Mouse (Mus musculus) Patski (cell line): ENCODE results near the gene Sash1. TPM values are rescaled to one million over a fixed set of nuclear protein-coding genes. Genes with fewer than 3 reads are reported as not detected.
A peak's percentile ranks its signal among the peaks of the same experiment; 100 is the strongest.
"Not testable (repeated sequence)": the region's sequence is repeated elsewhere in the genome, so short reads cannot be mapped to it uniquely, and the experiment has no call there.

ENCODE experiments used
- ATAC-seq: fragments of 100-300 bp; one replicate; pipeline ENCODE4 v1.8.0; 2021
- CTCF ChIA-PET: fragments of 350-600 bp; sonication (Branson Sonifier 250); formaldehyde crosslinking; loops from one replicate; lab custom pipeline; 2022; ENCODE audit warnings: inconsistent platforms; lab: Charles Lee
- POLR2A ChIA-PET: fragments of 350-600 bp; sonication (Branson Sonifier 250); formaldehyde crosslinking; loops from one replicate; lab custom pipeline; 2022; ENCODE audit warnings: antibody characterized with exemption, inconsistent platforms; lab: Charles Lee
- DNase-seq: peaks from one replicate; pipeline ENCODE4 v3.0.0-alpha.2; 2011; ENCODE audit warnings: low read depth, low spot score
- H3K27me3 ChIP-seq: fragments of 371-371 bp; one replicate; pipeline ENCODE4 v1.5.1; 2021
- CTCF ChIP-seq: fragments of 100-300 bp; IDR thresholded peaks from one replicate; pipeline ENCODE4 v1.5.1; 2021
- in situ Hi-C: fragments of 300-500 bp; cut with MboI; formaldehyde crosslinking; loops from 3 replicates; pipeline ENCODE4 v1.11.1; 2018; ENCODE audit warnings: low pct_unique_long_range_greater_than_20kb, mixed read lengths
- polyA plus RNA-seq: library from polyadenylated mRNA; unstranded; gene quantifications from one replicate; pipeline ENCODE4 v1.2.3, GENCODE M21; 2021

The Sash1 gene
- polyA plus RNA-seq, 1 experiment from 2014 or later = 86.3 TPM

GRCm38 (mm10) chr10:8715679-8716284 lies 170.1 kb downstream of the Sash1 start:
- POLR2A ChIA-PET = no interaction called here
- CTCF ChIA-PET = interaction anchor here (0.6 to 3.3 kb wide), 11 partner anchors 8 to 472 kb away, joined by 3 to 13 read pairs (median 4); no protein-coding TSS in a partner anchor
- DNase-seq (peak; percentile 12), ATAC-seq (peak; percentile 82)
- H3K27me3 ChIP-seq = no peaks in the 10 kb centered on the region
- in situ Hi-C loops = loop anchor here (5.0 to 10.0 kb wide), 5 partner anchors 33 to 831 kb away; no protein-coding TSS in a partner anchor
- TF ChIP-seq CTCF = peak; percentile 94

DNA sequence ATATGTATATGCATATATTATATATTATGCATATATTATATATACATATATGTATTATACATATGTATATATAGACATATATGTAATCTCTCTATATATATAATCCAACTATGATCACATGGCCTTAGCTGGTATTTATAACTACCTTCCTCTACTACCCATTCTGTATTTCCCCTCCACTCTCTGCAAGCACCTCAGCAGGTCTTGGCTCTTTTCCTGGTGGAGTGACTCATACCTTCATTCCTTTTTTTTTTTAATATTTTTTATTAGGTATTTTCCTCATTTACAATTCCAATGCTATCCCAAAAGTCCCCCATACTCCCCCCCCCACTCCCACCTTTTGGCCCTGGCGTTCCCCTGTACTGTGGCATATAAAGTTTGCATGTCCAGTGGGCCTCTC lies 189.2 kb downstream of the Sash1 start:
- in situ Hi-C loops, DNase-seq, ATAC-seq, CTCF ChIA-PET, H3K27me3 ChIP-seq: not testable (repeated sequence)
- POLR2A ChIA-PET = interaction anchor here (0.6 kb wide), 1 partner anchor 145 kb away, joined by 4 read pairs; no protein-coding TSS in a partner anchor

DNA sequence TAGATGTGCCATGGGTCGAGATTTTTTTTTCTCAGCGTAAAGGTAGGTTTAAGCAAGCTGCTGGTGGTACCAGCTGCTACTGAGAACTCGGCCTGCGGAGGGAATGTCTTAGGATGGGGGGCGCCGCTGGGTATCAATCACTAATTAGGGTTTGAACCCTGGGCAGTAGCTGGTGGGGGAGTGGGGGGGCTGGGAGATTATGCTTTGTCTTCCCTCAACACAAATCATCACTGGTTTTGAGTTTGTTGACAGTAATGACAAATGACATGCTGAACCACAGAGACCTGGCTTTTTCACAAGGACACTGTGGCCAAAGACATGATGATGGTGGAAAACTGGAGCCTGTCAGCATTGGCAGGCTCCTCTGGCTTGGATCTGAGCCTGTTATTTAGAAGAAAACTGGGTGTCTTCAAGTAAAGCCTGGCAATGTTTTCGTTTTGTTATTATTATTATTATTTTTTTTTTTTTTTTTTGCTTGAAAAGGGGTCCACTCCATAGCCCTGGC lies 191.8 kb downstream of the Sash1 start:
- DNase-seq (no peak), ATAC-seq (no peak)
- TF ChIP-seq CTCF = no peak
- H3K27me3 ChIP-seq = no peaks in the 10 kb centered on the region
- CTCF ChIA-PET = no interaction called here
- POLR2A ChIA-PET = no interaction called here
- in situ Hi-C loops = no loop called here

- no peak for TF ChIP-seq CTCF
- no peaks in the 10 kb centered on the region for H3K27me3 ChIP-seq
- in situ Hi-C loops = no loop called here
- POLR2A ChIA-PET = no interaction called here
- CTCF ChIA-PET = no interaction called here
- DNase-seq (no peak), ATAC-seq (no peak)
These were observed 192.3 kb downstream of the Sash1 start for GRCm38 (mm10) chr10:8693561-8693960.

DNA sequence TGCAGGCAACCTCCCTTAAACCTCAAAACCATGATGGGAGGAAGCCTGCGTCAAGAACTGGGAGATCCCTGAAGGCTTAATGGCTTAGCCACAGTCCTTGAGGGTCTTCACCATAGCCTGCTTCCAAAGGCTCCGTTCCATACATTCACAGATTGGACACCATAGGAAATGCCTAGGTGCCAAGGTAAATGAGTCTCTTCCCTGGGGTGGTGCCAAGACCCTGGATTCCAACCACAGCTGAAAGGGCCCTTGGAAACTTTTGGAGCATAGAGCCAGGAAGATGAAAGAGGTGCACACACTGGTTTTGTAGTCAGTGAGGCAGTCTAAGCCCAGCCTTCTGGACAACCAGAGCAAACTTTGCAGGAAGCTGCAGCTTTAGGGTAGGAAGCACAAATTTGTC lies 193.3 kb downstream of the Sash1 start:
- ATAC-seq (no peak), DNase-seq (no peak)
- ChIA-PET POLR2A (no interaction called here), CTCF (interaction anchor here (1.2 kb wide), 1 partner anchor 24 kb away, joined by 3 read pairs; no protein-coding TSS in a partner anchor)
- no peak for TF ChIP-seq CTCF
- in situ Hi-C loops = no loop called here
- no peaks in the 10 kb centered on the region for H3K27me3 ChIP-seq

DNA sequence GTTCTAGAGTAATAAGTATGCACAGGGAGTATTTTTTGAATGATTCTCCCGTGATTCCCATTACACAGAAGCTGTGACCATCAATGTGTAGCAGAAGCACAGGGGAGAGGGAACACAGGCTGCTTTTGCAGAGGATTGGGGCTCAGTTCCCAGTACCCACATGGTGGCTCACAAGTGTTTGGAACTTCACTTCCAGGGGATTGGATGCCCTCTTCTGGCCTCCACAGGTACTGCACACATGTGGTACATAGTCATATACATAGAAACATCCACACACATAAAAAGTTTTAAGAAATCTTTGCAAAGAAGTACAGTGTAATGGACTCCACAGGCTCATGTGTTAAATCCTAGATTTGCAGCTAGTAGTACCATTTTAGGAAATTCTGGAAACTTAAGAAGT lies 199.7 kb downstream of the Sash1 start:
- in situ Hi-C loops = no loop called here
- ATAC-seq = no peak
- POLR2A ChIA-PET = no interaction called here

GRCm38 (mm10) chr10:8685269-8685668 lies 200.6 kb downstream of the Sash1 start:
- ChIA-PET POLR2A (no interaction called here), CTCF (interaction anchor here (1.9 kb wide), 1 partner anchor 15 kb away, joined by 5 read pairs; no protein-coding TSS in a partner anchor)
- ATAC-seq = no peak
- in situ Hi-C loops = no loop called here
- TF ChIP-seq CTCF = no peak
- no peak for DNase-seq
- H3K27me3 ChIP-seq = no peaks in the 10 kb centered on the region

More for the DNA sequence above, 199.7 kb downstream of the Sash1 start:
- CTCF ChIA-PET = interaction anchor here (1.6 to 1.9 kb wide), 2 partner anchors 14 to 30 kb away, joined by 4 to 5 read pairs; no protein-coding TSS in a partner anchor
- H3K27me3 ChIP-seq = no peaks in the 10 kb centered on the region
- no peak for DNase-seq
- TF ChIP-seq CTCF = peak; percentile 39

- in situ Hi-C loops = loop anchor here (5.0 kb wide), 1 partner anchor 34 kb away; no protein-coding TSS in a partner anchor
- ChIA-PET POLR2A (no interaction called here), CTCF (interaction anchor here (0.7 to 1.1 kb wide), 4 partner anchors 35 to 473 kb away, joined by 3 to 4 read pairs (median 3); no protein-coding TSS in a partner anchor)
- no peaks in the 10 kb centered on the region for H3K27me3 ChIP-seq
- ATAC-seq = no peak
- no peak for DNase-seq
- TF ChIP-seq CTCF = peak; percentile 66
These were observed 203.0 kb downstream of the Sash1 start for GRCm38 (mm10) chr10:8682900-8683299.

DNA sequence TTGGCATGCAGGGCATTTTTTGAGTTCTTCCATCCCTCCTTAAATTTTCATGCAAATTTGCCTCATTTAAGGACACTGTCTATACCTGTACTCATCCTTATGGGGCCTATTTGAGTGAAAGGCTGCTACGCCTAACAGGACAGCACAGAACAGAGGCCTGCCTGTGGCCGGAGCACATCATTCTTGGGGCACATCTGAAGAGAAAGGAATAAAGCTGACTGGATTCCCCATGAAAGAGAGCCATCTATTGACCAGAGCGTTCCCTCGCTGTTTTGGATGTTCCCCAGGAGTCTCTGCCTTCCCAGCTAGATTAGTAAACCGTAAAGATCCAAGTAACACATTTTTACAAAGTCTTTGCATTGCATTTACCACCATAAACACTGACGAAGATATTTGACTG lies 203.5 kb downstream of the Sash1 start:
- DNase-seq (no peak), ATAC-seq (no peak)
- POLR2A ChIA-PET = no interaction called here
- in situ Hi-C loops = loop anchor here (5.0 kb wide), 1 partner anchor 35 kb away; no protein-coding TSS in a partner anchor
- CTCF ChIA-PET = interaction anchor here (0.7 kb wide), 1 partner anchor 65 kb away, joined by 3 read pairs; no protein-coding TSS in a partner anchor
- H3K27me3 ChIP-seq = no peaks in the 10 kb centered on the region
- no peak for TF ChIP-seq CTCF

GRCm38 (mm10) chr10:8676722-8677121 lies 209.1 kb downstream of the Sash1 start:
- H3K27me3 ChIP-seq = no peaks in the 10 kb centered on the region
- ChIA-PET POLR2A (no interaction called here), CTCF (no interaction called here)
- TF ChIP-seq CTCF = no peak
- DNase-seq = no peak
- ATAC-seq = peak; percentile 73
- in situ Hi-C loops = no loop called here
